Mouse (Mus musculus) layer of hippocampus, adult 18-20 months (tissue): ENCODE measurements at regions not wholly inside any gene's neighbourhood (a gene's known extent, or its start where the extent isn't known, plus 50 kb on each side); places are given as distances from the start of the nearest gene placed in this dataset.

ENCODE experiments used
- DNase-seq, 2 experiments: peaks; one replicate each; pipeline ENCODE4 v3.0.0; 2022; ENCODE audit warnings: low spot score in 2 of 2

DNA sequence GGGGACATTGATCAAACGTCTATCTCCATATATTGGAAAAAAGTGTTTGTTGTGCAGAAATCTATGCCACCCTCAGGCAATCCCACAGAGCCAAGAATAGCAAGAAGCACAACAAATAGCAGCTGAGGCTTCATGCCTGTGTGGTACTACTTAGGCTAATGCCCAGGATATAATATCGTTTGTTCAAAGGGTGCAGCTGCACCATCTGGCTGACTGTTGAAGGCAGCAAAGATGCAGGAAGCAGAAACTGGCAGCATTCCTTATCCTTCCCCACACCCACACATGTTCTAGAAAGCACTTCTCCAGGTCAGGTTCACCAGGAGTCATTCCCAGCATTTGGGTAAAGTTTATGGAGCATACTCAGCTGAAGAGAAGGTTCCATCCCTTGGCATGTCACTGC is 158.1 kb upstream of the Ccn2 start:
- peak; percentile 11 to 50 for DNase-seq

- no peak for DNase-seq
Measured at GRCm38 (mm10) chr10:24444572-24444971, 150.7 kb upstream of the Ccn2 start.

DNA sequence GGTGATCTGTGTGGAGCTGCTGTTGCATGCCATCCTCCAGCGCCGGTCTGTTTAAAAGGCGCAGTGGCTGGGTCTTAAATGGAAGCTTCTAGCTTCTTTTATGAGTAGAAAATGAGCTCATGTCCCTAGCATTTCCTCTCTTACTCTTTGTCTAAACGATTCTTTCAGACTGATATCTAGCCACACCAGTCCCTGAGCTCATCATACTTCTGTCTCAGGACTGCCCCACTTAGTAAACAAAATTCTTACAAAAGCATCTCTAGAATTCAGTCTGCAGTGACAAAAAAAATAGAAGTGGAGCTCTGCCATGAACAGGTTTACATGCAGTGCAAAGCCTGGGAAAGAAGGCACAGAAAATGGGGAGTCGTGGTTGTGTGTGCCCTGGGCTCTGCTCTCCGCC is 150.2 kb upstream of the Ccn2 start:
- no peak for DNase-seq

DNA sequence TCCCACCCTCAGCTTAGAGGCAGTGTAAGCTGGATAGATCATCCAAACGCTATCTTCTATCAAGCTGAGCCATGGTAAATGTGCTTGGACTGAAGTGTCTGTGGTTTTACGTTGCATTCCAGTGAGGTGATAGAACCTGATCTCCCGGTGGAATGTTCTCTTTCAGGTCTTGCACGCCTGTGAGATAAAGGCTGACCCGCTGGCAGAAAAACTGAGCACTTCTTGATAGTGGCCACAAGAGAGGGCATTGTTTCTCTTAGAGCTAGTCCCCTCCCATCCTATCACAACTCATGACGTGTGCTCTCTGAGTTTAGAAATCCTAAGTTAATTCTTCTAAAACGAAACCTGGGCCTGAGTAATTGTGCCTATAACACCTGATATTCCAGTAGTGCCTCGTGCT is 149.1 kb upstream of the Ccn2 start:
- DNase-seq: no peak

DNA sequence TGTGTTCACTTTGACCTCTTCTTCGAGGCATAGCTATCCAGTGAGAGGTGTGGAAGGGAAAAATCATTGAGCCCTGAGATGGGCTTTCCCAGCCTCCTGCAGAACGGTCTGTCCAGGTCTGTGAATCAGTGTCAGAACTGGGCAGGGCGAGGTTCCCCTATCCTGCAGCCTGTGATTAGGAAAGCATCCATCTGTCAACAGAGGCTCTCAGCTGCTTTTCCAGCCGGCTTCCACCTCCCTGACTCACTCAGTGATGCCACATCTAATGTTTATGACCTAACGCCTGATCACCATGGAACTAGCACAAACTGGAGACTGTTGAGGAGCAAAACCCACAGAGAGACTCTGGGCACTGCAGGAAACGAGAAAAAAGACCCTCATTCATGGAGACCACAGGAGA is 148.1 kb upstream of the Ccn2 start:
- DNase-seq: no peak

DNA sequence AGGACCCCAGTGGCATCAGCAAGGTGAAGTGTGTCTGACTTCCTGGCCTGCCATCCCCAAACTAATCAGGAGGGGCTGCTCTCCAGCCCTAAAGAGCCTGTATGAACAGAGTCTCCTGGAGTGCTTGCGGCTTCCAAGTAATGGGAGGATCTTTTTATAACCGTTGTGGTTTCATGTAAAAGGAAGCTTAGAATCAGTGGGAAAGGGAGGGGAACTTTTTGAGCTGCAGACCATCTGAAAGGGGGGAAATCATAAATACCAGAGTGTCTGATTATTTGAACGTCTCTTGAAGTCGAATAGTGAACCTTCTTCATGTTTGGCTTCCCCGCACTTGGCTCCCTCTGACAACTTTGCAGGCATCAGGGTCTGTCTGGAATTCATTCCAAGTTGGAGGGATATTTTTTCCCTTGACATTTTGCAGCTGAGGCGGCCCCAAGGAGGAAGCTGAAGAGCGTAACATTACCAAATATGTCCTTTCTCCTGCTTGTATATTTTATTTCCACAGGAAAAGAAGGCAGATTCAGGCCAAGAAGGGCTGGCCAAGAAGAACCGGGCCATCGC is 147.2 kb upstream of the Ccn2 start:
- no peak for DNase-seq

DNA sequence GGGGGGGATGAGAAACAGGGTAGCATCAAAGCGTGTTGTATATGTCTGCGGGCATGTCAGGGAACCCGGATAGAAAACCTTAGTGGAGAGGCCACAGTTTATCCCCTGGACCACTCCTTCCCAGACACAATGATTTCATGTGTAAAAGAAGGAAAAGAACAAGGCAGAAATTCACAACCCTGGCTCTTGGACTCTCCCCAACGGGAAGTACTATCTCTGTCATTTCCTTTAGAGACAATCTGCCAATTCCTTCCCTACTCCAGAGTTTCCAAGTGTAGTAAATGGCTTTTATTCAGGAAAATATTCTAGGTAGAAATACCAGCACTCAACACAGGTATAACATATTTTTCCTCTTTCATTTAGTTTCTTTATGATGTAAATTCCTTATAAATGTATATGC is 141.7 kb upstream of the Ccn2 start:
- no peak for DNase-seq

- DNase-seq: no peak
Measured at GRCm38 (mm10) chr10:24458667-24459066, 136.6 kb upstream of the Ccn2 start.

DNA sequence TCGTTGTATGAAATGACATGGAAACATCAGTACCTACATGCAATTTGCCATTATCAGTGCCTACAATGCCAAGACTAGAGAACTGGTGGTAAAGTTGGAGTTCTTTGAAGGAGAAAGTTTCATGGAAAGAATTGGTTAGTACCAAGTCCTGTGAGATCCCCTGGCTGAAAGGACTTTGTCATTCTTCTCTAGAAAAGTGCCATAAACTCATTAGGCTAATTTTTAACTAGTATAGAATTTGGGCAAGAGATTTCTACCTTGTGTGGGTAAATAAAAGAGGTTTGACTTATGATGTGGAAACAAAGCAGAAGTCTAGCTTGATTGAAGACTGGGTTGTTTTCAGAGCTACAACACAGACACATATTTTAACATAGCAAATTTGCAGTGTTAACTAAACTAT is 131.4 kb upstream of the Ccn2 start:
- no peak for DNase-seq

GRCm38 (mm10) chr10:24464377-24464776 is 130.9 kb upstream of the Ccn2 start:
- DNase-seq: peak in 1 of 2 experiments; percentile 16

- no peak for DNase-seq
Measured at GRCm38 (mm10) chr10:24469741-24470140, 125.5 kb upstream of the Ccn2 start.

GRCm38 (mm10) chr10:24471521-24471920 is 123.7 kb upstream of the Ccn2 start:
- DNase-seq: no peak

DNA sequence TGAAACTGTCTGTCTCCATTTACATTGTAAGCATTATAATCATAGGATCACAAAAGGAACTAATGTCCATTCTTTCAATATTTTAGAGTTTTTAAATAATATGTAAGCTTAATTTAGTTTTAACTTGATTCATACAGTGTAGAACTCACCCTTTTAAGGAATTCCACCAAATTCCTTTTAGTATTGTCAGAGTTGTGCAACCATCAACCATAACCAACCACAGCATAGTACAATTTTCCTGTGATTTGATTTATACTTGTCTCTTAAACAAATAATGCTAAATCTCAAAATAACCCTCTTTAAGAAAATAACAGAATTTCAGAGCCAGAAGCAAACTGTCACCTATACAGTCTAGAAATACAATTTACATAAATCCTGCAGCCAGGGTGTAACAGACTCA is 119.0 kb upstream of the Ccn2 start:
- no peak for DNase-seq

- DNase-seq: no peak
Measured at GRCm38 (mm10) chr10:24478535-24478934, 116.7 kb upstream of the Ccn2 start.

DNA sequence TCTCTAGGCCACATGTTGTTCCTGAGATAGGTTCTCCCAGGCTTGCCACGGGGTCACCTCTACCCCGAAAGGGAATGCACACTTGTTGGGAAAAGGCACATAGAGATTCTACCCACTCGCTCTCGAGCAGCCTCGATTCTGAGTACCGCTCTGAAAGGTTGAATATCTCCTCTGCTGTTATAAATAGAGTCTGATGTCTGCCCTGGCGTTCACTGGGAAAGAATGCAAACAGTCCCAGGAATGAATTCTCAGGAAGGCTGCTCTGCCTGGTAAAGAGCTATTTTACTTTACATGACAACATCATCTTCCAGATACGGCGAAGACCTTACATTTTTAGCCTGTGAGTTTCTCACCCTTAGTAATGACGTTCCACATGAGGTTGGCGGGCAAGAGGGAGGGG is 116.1 kb upstream of the Ccn2 start:
- DNase-seq: no peak

- no peak for DNase-seq
Measured at GRCm38 (mm10) chr10:24481926-24482612, 113.2 kb upstream of the Ccn2 start.

GRCm38 (mm10) chr10:24483053-24483452 is 112.2 kb upstream of the Ccn2 start:
- no peak for DNase-seq

DNA sequence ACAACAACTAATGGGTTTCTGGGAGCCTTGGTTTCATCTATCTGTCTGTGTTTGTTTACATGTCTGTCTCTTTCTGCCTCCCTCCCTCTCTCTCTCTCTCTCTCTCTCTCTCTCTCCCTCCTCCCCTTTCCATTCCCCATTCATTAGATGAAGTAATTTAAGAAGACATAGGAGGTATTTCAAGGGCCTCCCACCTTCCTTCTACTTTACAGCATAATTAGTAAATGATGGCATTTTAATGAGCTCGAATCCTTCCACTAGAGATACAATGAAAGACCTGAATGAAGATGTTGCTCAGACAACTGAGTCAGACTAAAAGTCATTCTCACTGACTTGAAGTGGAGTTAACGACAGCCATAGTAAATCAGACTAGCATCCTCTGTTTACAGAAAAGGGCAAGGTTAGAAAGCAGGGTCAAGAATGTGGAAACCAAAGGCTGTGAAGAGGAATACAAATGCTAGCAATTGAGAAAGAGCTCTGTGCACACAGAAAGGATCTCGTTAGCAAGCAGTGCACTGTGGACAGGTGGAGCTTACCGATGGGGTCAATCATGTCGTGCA is 111.1 kb upstream of the Ccn2 start:
- no peak for DNase-seq

DNA sequence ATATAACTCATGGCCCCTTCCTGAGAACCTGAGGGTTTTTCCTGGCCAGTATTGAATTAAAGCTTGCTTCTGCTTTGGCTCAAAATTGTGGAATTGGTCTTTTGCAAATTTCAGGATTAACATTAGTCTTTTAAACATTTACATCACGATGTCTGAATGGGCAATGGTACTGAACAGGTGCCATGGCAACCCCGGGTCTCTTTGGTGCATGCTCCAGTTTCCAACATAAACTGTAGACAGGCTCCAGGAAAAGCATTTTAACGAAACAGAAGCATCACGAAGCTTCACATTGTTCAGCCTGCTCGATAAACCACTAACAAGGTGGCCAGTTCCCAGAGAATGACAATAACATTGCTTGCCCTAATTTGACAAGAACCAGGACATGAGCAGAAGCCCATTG is 109.8 kb upstream of the Ccn2 start:
- DNase-seq: peak in 1 of 2 experiments; percentile 11

GRCm38 (mm10) chr10:24486224-24486623 is 109.0 kb upstream of the Ccn2 start:
- no peak for DNase-seq

- DNase-seq: no peak
Measured at GRCm38 (mm10) chr10:24487915-24488314, 107.3 kb upstream of the Ccn2 start.

DNA sequence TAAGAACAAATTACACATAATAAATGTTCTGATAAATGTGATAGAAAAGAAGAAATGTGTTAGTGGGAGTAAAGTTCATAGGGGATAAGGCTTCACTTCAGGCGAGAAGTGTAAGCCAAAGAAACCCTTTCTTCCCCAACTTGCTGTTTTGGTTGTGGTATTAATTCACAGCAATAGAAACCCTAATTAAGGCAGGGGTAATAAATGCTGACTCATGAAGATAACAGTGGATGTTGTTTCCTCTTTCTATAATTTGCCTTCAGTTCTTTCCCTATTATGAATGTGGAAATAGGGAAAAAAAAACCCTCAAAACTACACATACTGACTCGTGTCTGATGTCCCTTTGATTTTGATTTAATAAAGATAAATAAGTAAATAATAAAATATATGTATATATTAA is 104.8 kb upstream of the Ccn2 start:
- DNase-seq: no peak

DNA sequence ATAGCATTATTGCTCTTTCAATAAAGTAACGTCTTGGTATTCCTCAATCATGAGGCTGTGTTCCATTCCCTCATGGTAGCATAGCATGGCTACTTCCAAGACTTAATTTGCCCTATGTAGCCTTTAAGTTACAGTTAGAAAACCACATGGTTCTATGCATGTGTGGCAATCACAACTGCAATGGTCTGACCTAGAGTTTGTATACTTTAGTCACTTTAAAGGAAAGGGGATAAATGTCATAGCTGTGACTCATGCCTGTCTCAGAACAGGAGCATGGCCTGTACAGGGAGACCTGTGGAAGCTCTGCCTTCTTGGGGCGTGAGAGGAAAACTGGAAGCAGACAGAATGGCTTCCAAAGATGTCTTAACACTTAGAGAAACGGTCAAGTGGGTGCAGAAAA is 103.4 kb upstream of the Ccn2 start:
- DNase-seq: no peak
